Mouse (Mus musculus) left cerebral cortex, postnatal 36 days (tissue): ENCODE results near the gene Scap. TPM values are rescaled to one million over a fixed set of nuclear protein-coding genes. Genes with fewer than 3 reads are reported as not detected.

ENCODE experiments used
- DNase-seq, 2 experiments: peaks; one replicate each; pipeline ENCODE4 v3.0.0; 2021 to 2022; ENCODE audit warnings: low spot score in 2 of 2, mixed read lengths in 1 of 2
- intact Hi-C: fragments of 180-260 bp; cut with DNase I; formaldehyde crosslinking; loops from one replicate; pipeline ENCODE4 v1.15.1; 2025
- total RNA-seq, 2 experiments: library from RNA; stranded (reverse); gene quantifications; 2 replicates each; pipeline ENCODE4 v1.2.3; 2021

Scap gene
- total RNA-seq, 2 experiments from 2014 or later: 97.2 to 100 TPM

- DNase-seq: peak; percentile 16 to 24
- intact Hi-C loops: no loop called here
Measured at GRCm38 (mm10) chr9:110431241-110431640, 98.2 kb downstream of the Scap start.

GRCm38 (mm10) chr9:110433045-110433444 is 100.0 kb downstream of the Scap start:
- no peak for DNase-seq
- intact Hi-C loops: no loop called here

Other genes starting within 250 kb of the Scap start
- gene Smarcc1, start 215.6 kb upstream of the Scap start, total RNA-seq: 10 to 100 TPM; 64.5 to 74.5 TPM
- 100 to 1,000 TPM; 163 to 166 TPM for gene Dhx30, start 215.5 kb upstream of the Scap start, total RNA-seq
- 100 to 1,000 TPM; 363 to 430 TPM for gene Cspg5, start 89.5 kb upstream of the Scap start, total RNA-seq
- gene Elp6, start 28.1 kb upstream of the Scap start, total RNA-seq: 10 to 100 TPM; 11.1 to 12.7 TPM
- gene Ptpn23, start 74.9 kb downstream of the Scap start, total RNA-seq: 10 to 100 TPM; 48.5 to 65.7 TPM
- under 1 TPM in 1 of 2 experiments, not detected in 1; 0.34 TPM for gene Ngp, start 86.5 kb downstream of the Scap start, total RNA-seq
- gene Klhl18, start 143.4 kb downstream of the Scap start, total RNA-seq: 10 to 100 TPM; 26.9 to 28.6 TPM
- 1 to 10 TPM; 3.2 to 3.9 TPM for gene Kif9, start 143.7 kb downstream of the Scap start, total RNA-seq
- gene Setd2, start 199.3 kb downstream of the Scap start, total RNA-seq: 10 to 100 TPM; 66.6 to 81.9 TPM